Mouse (Mus musculus) lung, embryonic 14.5 days (tissue): ENCODE measurements around the gene BC048562. TPM values are rescaled to one million over a fixed set of nuclear protein-coding genes. Genes with fewer than 3 reads are reported as not detected.

Experiments
- ATAC-seq: fragments of 200-750 bp; cut with Nextera tagmentation; 2 replicates; pipeline ENCODE4 v1.8.0; 2017; ENCODE audit warnings: mild to moderate bottlenecking, moderate TSS enrichment, moderate library complexity; ENCODE audit not compliant: insufficient read depth
- DNase-seq: peaks from one replicate; pipeline ENCODE4 v3.0.0-alpha.2; 2015
- H3K27ac ChIP-seq: fragments of 300-500 bp; sonication (generic); 2 replicates; pipeline ENCODE4 v1.5.1; 2014; ENCODE audit warnings: low read depth, mild to moderate bottlenecking, moderate library complexity
- H3K27me3 ChIP-seq: fragments of 300-500 bp; sonication (generic); 2 replicates; pipeline ENCODE4 v1.6.1; 2014; ENCODE audit warnings: low read length, control low read depth; ENCODE audit not compliant: insufficient read depth
- H3K36me3 ChIP-seq: fragments of 300-500 bp; sonication (generic); 2 replicates; pipeline ENCODE4 v1.6.1; 2014; ENCODE audit warnings: control low read depth; ENCODE audit not compliant: insufficient read depth
- H3K4me1 ChIP-seq: fragments of 300-500 bp; sonication (generic); 2 replicates; pipeline ENCODE4 v1.6.1; 2014; ENCODE audit warnings: antibody characterized with exemption, control low read depth; ENCODE audit not compliant: insufficient read depth
- H3K4me2 ChIP-seq: fragments of 300-500 bp; sonication (generic); 2 replicates; pipeline ENCODE4 v1.6.1; 2014; ENCODE audit warnings: mild to moderate bottlenecking
- H3K4me3 ChIP-seq: fragments of 300-500 bp; sonication (generic); 2 replicates; pipeline ENCODE4 v1.5.1; 2014; ENCODE audit warnings: low read depth, low read length
- H3K9ac ChIP-seq: fragments of 300-500 bp; sonication (generic); 2 replicates; pipeline ENCODE4 v1.6.1; 2014
- H3K9me3 ChIP-seq: fragments of 300-500 bp; sonication (generic); 2 replicates; pipeline ENCODE4 v1.6.1; 2016; ENCODE audit warnings: low read depth, low read length, control low read depth
- CTCF ChIP-seq: IDR thresholded peaks from 2 replicates; pipeline ENCODE4 v1.5.1; 2016; ENCODE audit warnings: antibody characterized with exemption, low read depth
- WGBS: fragments of 180-500 bp; shearing (Covaris S2); extraction: QIAGEN DNeasy Blood & Tissue Kit; methylation state at CpG from one replicate; pipeline ENCODE4 v1.1.7; 2014; 5-methylcytosine and 5-hydroxymethylcytosine counted together
- polyA plus RNA-seq: library from polyadenylated mRNA; unstranded; fragments of >200 nt; fragmentation: Nextera tagmentation; extraction: Ambion mirVana; gene quantifications from 2 replicates; pipeline ENCODE4 v1.2.1, GENCODE M21; 2014

Gene BC048562
- polyA plus RNA-seq, 1 experiment from 2014 or later, result not detected

GRCm38 (mm10) chr9:108466219-108466618 lies 29.9 kb downstream of the BC048562 start:
- H3K4me3 ChIP-seq, result no peak overlapping the region
- H3K4me1 ChIP-seq, result no peaks in the 10 kb centered on the region
- ATAC-seq (no peak), DNase-seq (no peak)
- whole genome bisulfite sequencing, result 86% methylated on average over 2 of the region's 2 CpGs
- no peak for TF ChIP-seq CTCF
- no peak overlapping the region for H3K9ac ChIP-seq
- H3K4me2 ChIP-seq, result no peak overlapping the region
- H3K27ac ChIP-seq, result no peak overlapping the region
- no peaks in the 10 kb centered on the region for H3K9me3 ChIP-seq
- no peaks in the 10 kb centered on the region for H3K27me3 ChIP-seq
- H3K36me3 ChIP-seq, result peaks cover 39% of the 10 kb centered on the region

DNA sequence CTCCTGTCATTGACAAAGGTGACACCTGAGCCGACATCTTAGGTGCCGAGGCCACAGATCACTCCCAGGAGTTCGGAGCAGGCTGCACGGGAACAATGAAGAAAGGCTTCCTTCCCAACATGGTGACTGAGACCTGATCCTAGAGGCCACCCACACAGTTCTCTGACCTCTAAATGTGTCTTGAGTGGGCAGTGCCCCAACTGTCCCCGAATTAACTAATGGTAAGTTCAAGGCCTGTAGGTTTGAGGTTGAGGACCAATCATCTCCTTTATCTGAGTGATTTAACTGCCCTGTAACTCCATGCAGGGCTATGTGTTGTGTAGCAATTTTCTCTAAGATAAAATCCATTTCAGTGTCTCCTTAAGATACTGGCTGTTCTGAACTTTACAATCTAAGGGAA lies 33.1 kb downstream of the BC048562 start:
- Histone ChIP-seq H3K27me3 (no peaks in the 10 kb centered on the region), H3K9me3 (no peaks in the 10 kb centered on the region), H3K4me2 (no peak overlapping the region), H3K9ac (no peak overlapping the region), H3K27ac (no peak overlapping the region), H3K36me3 (peaks cover 19% of the 10 kb centered on the region), H3K4me1 (no peaks in the 10 kb centered on the region), H3K4me3 (no peak overlapping the region)
- DNase-seq (no peak), ATAC-seq (no peak)
- 44% methylated on average over 5 of the region's 5 CpGs for WGBS
- no peak for TF ChIP-seq CTCF

DNA sequence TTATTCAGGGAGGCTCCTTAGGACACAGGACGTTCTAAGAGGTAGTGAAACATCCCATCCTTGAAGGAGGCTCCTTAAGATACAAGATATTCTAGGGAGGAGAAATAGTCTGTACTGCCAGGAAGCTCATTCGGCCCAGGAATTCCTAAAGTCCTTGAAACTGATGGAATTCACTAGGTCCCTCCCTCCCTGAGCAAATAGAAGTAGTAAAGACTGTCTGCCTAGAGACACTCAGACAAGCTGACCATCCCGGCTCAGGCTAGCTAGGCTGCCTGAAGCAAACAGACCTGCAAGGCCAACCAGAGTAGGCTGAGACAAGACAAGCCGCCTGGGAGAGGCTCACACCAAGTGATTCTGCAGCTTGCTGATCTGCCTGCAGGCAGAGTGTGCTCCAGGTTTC lies 33.6 kb downstream of the BC048562 start:
- no peak overlapping the region for H3K4me3 ChIP-seq
- no peak overlapping the region for H3K27ac ChIP-seq
- DNase-seq (peak; percentile 13), ATAC-seq (no peak)
- H3K4me1 ChIP-seq, result no peaks in the 10 kb centered on the region
- H3K27me3 ChIP-seq, result no peaks in the 10 kb centered on the region
- peaks cover 15% of the 10 kb centered on the region; the same call in 1 of the 2 replicates for H3K36me3 ChIP-seq
- WGBS, result 46% methylated on average over 4 of the region's 4 CpGs
- no peaks in the 10 kb centered on the region for H3K9me3 ChIP-seq
- H3K4me2 ChIP-seq, result no peak overlapping the region
- TF ChIP-seq CTCF, result no peak
- no peak overlapping the region for H3K9ac ChIP-seq

GRCm38 (mm10) chr9:108474528-108474927 lies 38.2 kb downstream of the BC048562 start:
- WGBS, result 79% methylated on average over 1 of the region's 1 CpGs
- ATAC-seq (no peak), DNase-seq (no peak)
- H3K4me1 ChIP-seq, result peaks cover 2% of the 10 kb centered on the region; the same call in 1 of the 2 replicates
- no peak overlapping the region for H3K4me2 ChIP-seq
- no peak overlapping the region for H3K4me3 ChIP-seq
- no peaks in the 10 kb centered on the region for H3K27me3 ChIP-seq
- H3K9ac ChIP-seq, result no peak overlapping the region
- no peaks in the 10 kb centered on the region for H3K9me3 ChIP-seq
- H3K36me3 ChIP-seq, result no peaks in the 10 kb centered on the region
- TF ChIP-seq CTCF, result 0 out of 2 replicates have a peak, but pooled peaks have one; percentile 21
- H3K27ac ChIP-seq, result no peak overlapping the region

DNA sequence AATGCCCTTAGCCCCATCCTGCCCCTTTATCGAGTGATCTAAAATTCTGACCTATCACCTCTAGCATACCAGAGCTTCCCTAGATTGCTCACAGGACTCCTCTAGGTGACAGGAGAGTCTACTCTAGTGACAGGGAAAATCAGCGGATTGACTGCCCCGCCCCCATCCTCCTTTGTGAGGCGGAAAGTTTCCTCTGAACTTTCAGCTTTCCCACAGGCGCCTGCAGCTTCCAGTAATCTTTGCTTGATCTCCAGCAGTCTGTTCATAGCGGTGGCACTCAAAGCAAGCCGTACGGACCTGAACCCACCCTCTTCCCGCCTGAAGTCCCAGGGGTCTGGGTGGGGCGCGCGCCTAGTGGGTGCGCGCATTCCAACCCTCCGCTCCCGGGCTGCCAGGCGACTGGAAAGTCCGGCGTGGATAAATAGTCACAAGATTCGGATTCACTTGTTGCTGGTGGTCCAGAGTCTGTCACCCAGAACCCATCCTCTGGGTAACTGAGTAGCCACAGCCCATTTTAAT lies 42.4 kb downstream of the BC048562 start:
- DNase-seq, result peak; percentile 96
- H3K27me3 ChIP-seq, result no peaks in the 10 kb centered on the region
- H3K36me3 ChIP-seq, result peaks cover 29% of the 10 kb centered on the region
- H3K9me3 ChIP-seq, result no peaks in the 10 kb centered on the region
- H3K9ac ChIP-seq, result peak overlapping the region; percentile 52
- no peak for TF ChIP-seq CTCF
- H3K4me3 ChIP-seq, result peak overlapping the region; percentile 41
- H3K4me1 ChIP-seq, result peaks cover 11% of the 10 kb centered on the region
- H3K4me2 ChIP-seq, result peak overlapping the region; percentile 60
- H3K27ac ChIP-seq, result peak overlapping the region; percentile 93
- ATAC-seq, result peak; percentile 88
- under 1% methylated on average over 20 of the region's 20 CpGs for WGBS

GRCm38 (mm10) chr9:108479241-108479640 lies 43.0 kb downstream of the BC048562 start:
- DNase-seq, result no peak
- Histone ChIP-seq H3K9ac (peak overlapping the region; percentile 52; the same call in 1 of the 2 replicates), H3K27me3 (no peaks in the 10 kb centered on the region), H3K4me1 (peaks cover 11% of the 10 kb centered on the region), H3K4me3 (0 out of 2 replicates have a peak overlapping the region, but pooled peaks have one; percentile 41), H3K36me3 (peaks cover 34% of the 10 kb centered on the region), H3K9me3 (no peaks in the 10 kb centered on the region), H3K27ac (peak overlapping the region; percentile 93; the same call in 1 of the 2 replicates), H3K4me2 (peak overlapping the region; percentile 60)
- TF ChIP-seq CTCF, result no peak
- ATAC-seq, result peak; percentile 7; the same call in 1 of the 2 replicates
- WGBS, result 25% methylated on average over 11 of the region's 11 CpGs

DNA sequence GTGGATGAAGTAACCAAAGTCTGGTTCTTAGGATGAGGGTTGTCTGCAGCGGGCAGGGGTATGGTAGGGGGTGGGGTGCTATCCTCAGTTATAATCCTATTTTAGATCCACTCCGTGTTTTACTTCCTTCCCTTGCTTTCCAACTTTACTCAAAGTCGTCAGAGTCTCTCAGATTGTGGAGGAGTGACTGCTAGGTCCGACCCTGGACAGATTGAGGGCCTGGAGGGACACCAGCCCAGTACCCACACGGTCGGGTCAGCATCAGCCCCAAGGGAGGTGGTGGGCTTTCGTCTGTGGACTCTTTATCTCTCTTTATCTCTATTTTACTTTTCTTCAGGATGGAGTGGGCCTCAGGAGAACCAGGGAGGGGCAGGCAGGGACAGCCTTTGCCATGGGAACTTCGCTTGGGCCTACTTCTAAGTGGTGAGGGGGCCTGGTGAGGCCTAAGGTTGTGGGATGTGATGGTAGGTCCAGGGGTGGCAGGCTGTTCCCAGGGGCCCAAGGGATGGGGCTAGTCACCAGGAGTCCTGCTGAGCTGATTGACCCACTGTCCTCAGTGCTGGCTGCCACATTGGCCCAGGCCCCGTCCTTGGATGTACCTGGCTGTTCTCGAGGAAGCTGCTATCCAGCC lies 43.6 kb downstream of the BC048562 start, which contains the start of gene Lamb2:
Gene Lamb2 (plus strand): TSS at position 16 of the 631 bp plus-strand sequence.
- H3K9ac ChIP-seq, result peak within 1 kb of the TSS; percentile 83
- H3K27ac ChIP-seq, result peak within 1 kb of the TSS; percentile 93
- peak within 1 kb of the TSS; percentile 57 for H3K4me3 ChIP-seq
- peak; percentile 97 for DNase-seq
- peaks cover 11% of the 10 kb centered on the region for H3K4me1 ChIP-seq
- ATAC-seq, result peak; percentile 76
- H3K36me3 ChIP-seq, result peaks cover 36% of the 10 kb centered on the region
- no peaks in the 10 kb centered on the region for H3K27me3 ChIP-seq
- 8% methylated on average over 10 of the region's 10 CpGs for WGBS
- peak within 1 kb of the TSS; percentile 90 for H3K4me2 ChIP-seq
- no peak for TF ChIP-seq CTCF
- H3K9me3 ChIP-seq, result no peaks in the 10 kb centered on the region
